27 mouse cellular contexts compared by ENCODE assay signal in the genomic region with DNA sequence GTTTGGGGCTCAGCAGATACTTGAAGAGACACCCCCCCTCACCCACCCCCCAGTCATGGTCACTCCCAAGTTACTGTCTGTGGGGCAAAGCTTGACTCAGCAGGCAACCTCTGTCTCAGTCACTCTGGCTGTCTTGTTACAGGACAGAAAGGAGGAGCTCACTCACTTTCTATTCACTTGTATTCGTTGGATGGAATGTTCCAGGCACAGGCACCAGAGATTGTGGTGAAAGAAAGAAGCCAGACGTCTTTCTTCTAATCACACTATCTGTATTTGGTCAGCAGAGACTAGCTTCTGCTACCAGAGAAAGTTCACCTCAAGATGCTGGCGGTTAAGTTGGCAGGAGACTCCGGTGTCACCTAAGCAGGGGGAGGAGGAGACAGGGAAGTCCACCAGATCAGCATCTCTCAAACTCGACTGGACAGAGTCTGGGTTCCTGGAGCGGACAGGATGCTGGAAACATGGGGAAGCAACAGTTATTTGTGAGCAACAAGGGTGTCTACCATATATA. TPM values are rescaled to one million over a fixed set of nuclear protein-coding genes. Genes with fewer than 3 reads are reported as not detected.
A peak's percentile ranks its signal among the peaks of the same experiment; 100 is the strongest.
DNase-seq lines count a peak whose midpoint lies in the region; ATAC-seq and TF ChIP-seq lines count a peak whose summit lies in the region.
"Had no signal": no experiment of that assay in that cellular context is flagged by ENCODE, and none has a peak within 500 bp of the region (broad histone marks: within the 10 kb centered on the region; RNA-seq: fewer than 3 reads in every experiment).

No protein-coding gene starts in this region.

- TF ChIP-seq CTCF in lung, adult 2 months (IDR thresholded peaks at IDR 0.05; ENCODE audit: insufficient read depth, low read length), result no peak

- H3K27ac ChIP-seq in heart, embryonic 14.5 days (replicated peaks in 1 of 2; ENCODE audit: control insufficient read depth in 1 of 2, insufficient read depth in 1 of 2, low read depth in 2 of 2, low read length in 2 of 2), result no peak overlapping the region
- H3K27ac ChIP-seq: embryonic facial prominence, embryonic 12.5 days; hindbrain, embryonic 14.5 days; hindbrain, postnatal 0 days had no signal

- ATAC-seq in heart, embryonic 14.5 days (ENCODE audit: insufficient number of reproducible peaks, insufficient read depth, low FRiP score, low read depth), result no peak
- ATAC-seq: CD4-positive, CD25-positive, alpha-beta regulatory T cell, adult 4 months; forebrain, embryonic 14.5 days; forebrain, postnatal 0 days; hindbrain, postnatal 0 days; inflammation-experienced regulatory T-cells, adult 6 months; intestine, embryonic 16.5 days had no signal

- H3K27me3 ChIP-seq in heart, embryonic 14.5 days (ENCODE audit: control insufficient read depth, insufficient read depth, low read length), result no peaks in the 10 kb centered on the region
- H3K27me3 ChIP-seq: embryonic facial prominence, embryonic 12.5 days; embryonic facial prominence, embryonic 15.5 days had no signal

- no peaks in the 10 kb centered on the region for H3K9me3 ChIP-seq in heart, embryonic 14.5 days (ENCODE audit: control insufficient read depth, low read length)
- H3K9me3 ChIP-seq: embryonic facial prominence, embryonic 12.5 days; embryonic facial prominence, embryonic 15.5 days had no signal

- no peak for TF ChIP-seq POLR2A in lung, adult 2 months (IDR thresholded peaks at IDR 0.05; ENCODE audit: borderline replicate concordance, extremely low read depth, low read depth, low read length)

- no peak overlapping the region for H3K4me3 ChIP-seq in heart, embryonic 14.5 days (ENCODE audit: control insufficient read depth in 1 of 2, insufficient read depth in 1 of 2, low read depth in 1 of 2, low read length in 2 of 2)
- no peak overlapping the region for H3K4me3 ChIP-seq in lung, adult 2 months (replicated peaks; ENCODE audit: extremely low read depth, low read depth, low read length)
- H3K4me3 ChIP-seq: embryonic facial prominence, embryonic 12.5 days; embryonic facial prominence, embryonic 15.5 days; gastrocnemius, adult 2 months had no signal

- 21% methylated on average over 6 of the region's 6 CpGs for WGBS in heart, embryonic 14.5 days
- WGBS in lung, adult 2 months, result 59% methylated on average over 6 of the region's 6 CpGs

- intact Hi-C loops in heart, postnatal 10 days (cut with DNase I), result no loop called here
- intact Hi-C loops in heart, postnatal 14 days (cut with DNase I), result no loop called here

- H3K4me2 ChIP-seq in heart, embryonic 14.5 days (ENCODE audit: low read length), result peak overlapping the region; percentile 0; the same call in 1 of the 2 replicates
- H3K4me2 ChIP-seq: embryonic facial prominence, embryonic 12.5 days; embryonic facial prominence, embryonic 15.5 days; hindbrain, embryonic 14.5 days had no signal

- no peak overlapping the region for H3K9ac ChIP-seq in heart, embryonic 14.5 days (ENCODE audit: low read length)
- H3K9ac ChIP-seq: embryonic facial prominence, embryonic 12.5 days; embryonic facial prominence, embryonic 15.5 days; forebrain, postnatal 0 days; hindbrain, embryonic 14.5 days had no signal

- H3K36me3 ChIP-seq in heart, embryonic 14.5 days (ENCODE audit: control insufficient read depth, insufficient read depth, low read length), result no peaks in the 10 kb centered on the region
- H3K36me3 ChIP-seq: embryonic facial prominence, embryonic 12.5 days; embryonic facial prominence, embryonic 15.5 days had no signal

- peak; percentile 93 for DNase-seq in heart, adult 11 months
- DNase-seq in heart, postnatal 10 days, result no peak
- DNase-seq in heart, postnatal 14 days, result no peak
- DNase-seq in lung, postnatal 36 days, result peak; percentile 21
- no peak for DNase-seq in lung, adult 2 months
- no peak for DNase-seq in thymus, postnatal 36 days
- DNase-seq: adrenal gland, postnatal 10 days; adrenal gland, postnatal 36 days; cerebellum, adult 9-11 months; cerebellum, postnatal 25 days; forebrain, postnatal 0 days; gastrocnemius, adult 2 months; gastrocnemius, postnatal 14 days; heart, postnatal 4 days; kidney, adult 2 months had no signal

- peaks cover 25 to 26% of the 10 kb centered on the region in 2 experiments for H3K4me1 ChIP-seq in heart, embryonic 14.5 days (ENCODE audit: control insufficient read depth in 2 of 2, insufficient read depth in 2 of 2, low read length in 2 of 2)
- peaks cover 10% of the 10 kb centered on the region for H3K4me1 ChIP-seq in lung, adult 2 months (ENCODE audit: control insufficient read depth, insufficient read depth, low read length)
- H3K4me1 ChIP-seq: embryonic facial prominence, embryonic 12.5 days had no signal

RNA-seq across cellular contexts. Expression of gene Aldh3a1, which starts 17.0 kb away (rescaled TPM):
- total RNA-seq in heart, postnatal 10 days (2021), result under 1 TPM; 0.45 to 0.89 TPM
- polyA plus RNA-seq in heart, embryonic 14.5 days (2014; fragmentation: Nextera tagmentation; extraction: Ambion mirVana), result 0.45 and 0.53 TPM in 2 replicates
- 1 to 10 TPM in 1 of 2 experiments, under 1 TPM in 1; 0.41 to 2.2 TPM for total RNA-seq in heart, postnatal 14 days (2021)
- 13.4 and 130 TPM in 2 replicates for polyA plus RNA-seq in lung, adult 2 months (2012; rRNA removed)
- total RNA-seq: common myeloid progenitor, adult 5-6 weeks; forebrain, postnatal 0 days had no signal
- polyA plus RNA-seq: CD4-positive, CD25-positive, alpha-beta regulatory T cell, adult 4 months; forebrain, embryonic 11.5 days; forebrain, embryonic 14.5 days; hindbrain, embryonic 11.5 days; hindbrain, embryonic 14.5 days; inflammation-experienced regulatory T-cells, adult 6 months had no signal

RNA-seq across cellular contexts. Expression of gene Aldh3a2, which starts 43.0 kb away (rescaled TPM):
- total RNA-seq in heart, postnatal 10 days (2021), result 10 to 100 TPM; 47.0 to 48.4 TPM
- polyA plus RNA-seq in heart, embryonic 14.5 days (2014; fragmentation: Nextera tagmentation; extraction: Ambion mirVana), result 35.7 and 43.8 TPM in 2 replicates
- 10 to 100 TPM; 37.3 to 38.4 TPM for total RNA-seq in heart, postnatal 14 days (2021)
- polyA plus RNA-seq in lung, adult 2 months (2012; rRNA removed), result 84.6 and 94.5 TPM in 2 replicates

RNA-seq across cellular contexts. Expression of gene Usp22, which starts 49.4 kb away (rescaled TPM):
- total RNA-seq in heart, postnatal 10 days (2021), result 10 to 100 TPM; 55.1 to 57.6 TPM
- 92.2 and 92.5 TPM in 2 replicates for polyA plus RNA-seq in heart, embryonic 14.5 days (2014; fragmentation: Nextera tagmentation; extraction: Ambion mirVana)
- 10 to 100 TPM; 37.6 to 38.9 TPM for total RNA-seq in heart, postnatal 14 days (2021)
- 37.6 and 43.6 TPM in 2 replicates for polyA plus RNA-seq in lung, adult 2 months (2012; rRNA removed)

Comparison
In these comparisons a context has a peak if more than half of its experiments do, and no peak if none do; other contexts are left out.
1. DNase-seq: peak in heart, adult 11 months (single experiment) and lung, postnatal 36 days (single experiment); none in heart, postnatal 10 days (0 of 2), heart, postnatal 14 days (0 of 2), lung, adult 2 months (single experiment) and thymus, postnatal 36 days (0 of 2).